ENCODE assay signal across 7 mouse cellular contexts in genomic region chr15:12824197-12824952, GRCm38 (mm10). TPM values are rescaled to one million over a fixed set of nuclear protein-coding genes. Genes with fewer than 3 reads are reported as not detected.
A peak's percentile ranks its signal among the peaks of the same experiment; 100 is the strongest.
DNase-seq lines count a peak whose midpoint lies in the region; ATAC-seq lines count a peak whose summit lies in the region.

Gene 6030458C11Rik (minus strand): TSS chr15:12824649.
Gene Drosha (plus strand): TSS chr15:12824815.

- peak within 1 kb of the TSS; percentile 81 for H3K4me3 ChIP-seq in embryonic facial prominence, embryonic 12.5 days
- peak within 1 kb of the TSS; percentile 78 for H3K4me3 ChIP-seq in limb, embryonic 11.5 days (ENCODE audit: low read depth, low read length)
- peak within 1 kb of the TSS; percentile 90 for H3K4me3 ChIP-seq in midbrain, embryonic 14.5 days (replicated peaks; ENCODE audit: low read depth, low read length)

- peak; percentile 100 for ATAC-seq in embryonic facial prominence, embryonic 12.5 days (ENCODE audit: insufficient number of reproducible peaks, insufficient read depth, low FRiP score, low TSS enrichment)
- peak; percentile 100 for ATAC-seq in limb, embryonic 11.5 days (ENCODE audit: insufficient number of reproducible peaks, low FRiP score, low TSS enrichment, low read depth)
- peak; percentile 100 for ATAC-seq in midbrain, embryonic 14.5 days (ENCODE audit: low FRiP score, low TSS enrichment)

- no peaks in the 10 kb centered on the region for H3K27me3 ChIP-seq in embryonic facial prominence, embryonic 12.5 days
- H3K27me3 ChIP-seq in limb, embryonic 11.5 days (ENCODE audit: control insufficient read depth, insufficient read depth, low read length), result no peaks in the 10 kb centered on the region
- no peaks in the 10 kb centered on the region for H3K27me3 ChIP-seq in midbrain, embryonic 14.5 days (ENCODE audit: control insufficient read depth, insufficient read depth, low read length)

- peaks cover 22% of the 10 kb centered on the region for H3K4me1 ChIP-seq in embryonic facial prominence, embryonic 12.5 days
- peaks cover 11% of the 10 kb centered on the region for H3K4me1 ChIP-seq in limb, embryonic 11.5 days (ENCODE audit: control insufficient read depth, insufficient read depth, low read length)
- peaks cover 21% of the 10 kb centered on the region for H3K4me1 ChIP-seq in midbrain, embryonic 14.5 days (ENCODE audit: control insufficient read depth, insufficient read depth, low read length)

- WGBS in embryonic facial prominence, embryonic 12.5 days, result 1% methylated on average over 67 of the region's 67 CpGs
- under 1% methylated on average over 67 of the region's 67 CpGs for WGBS in limb, embryonic 11.5 days
- under 1% methylated on average over 67 of the region's 67 CpGs for WGBS in midbrain, embryonic 14.5 days

- H3K4me2 ChIP-seq in embryonic facial prominence, embryonic 12.5 days (replicated peaks), result peak within 1 kb of the TSS; percentile 71
- H3K4me2 ChIP-seq in limb, embryonic 11.5 days (ENCODE audit: low read depth, severe bottlenecking), result peak within 1 kb of the TSS; percentile 65
- H3K4me2 ChIP-seq in midbrain, embryonic 14.5 days (ENCODE audit: low read length), result peak within 1 kb of the TSS; percentile 72

- peak; percentile 97 for DNase-seq in adrenal gland, postnatal 25 days
- peak; percentile 100 for DNase-seq in heart, adult 11 months
- peak; percentile 99 for DNase-seq in kidney, adult 18-20 months
- peak; percentile 99 for DNase-seq in limb, embryonic 11.5 days (ENCODE audit: low spot score)
- peak; percentile 98 for DNase-seq in midbrain, embryonic 14.5 days
- peak; percentile 91 to 94 for DNase-seq in spleen, adult 18-20 months

- H3K27ac ChIP-seq in embryonic facial prominence, embryonic 12.5 days, result peak within 1 kb of the TSS; percentile 70
- H3K27ac ChIP-seq in limb, embryonic 11.5 days (replicated peaks; ENCODE audit: low read depth, low read length), result peak within 1 kb of the TSS; percentile 64
- peak within 1 kb of the TSS; percentile 77 for H3K27ac ChIP-seq in midbrain, embryonic 14.5 days (replicated peaks; ENCODE audit: low read depth, low read length)

- H3K9me3 ChIP-seq in embryonic facial prominence, embryonic 12.5 days, result no peaks in the 10 kb centered on the region
- H3K9me3 ChIP-seq in limb, embryonic 11.5 days (ENCODE audit: control insufficient read depth, low read length), result no peaks in the 10 kb centered on the region
- no peaks in the 10 kb centered on the region for H3K9me3 ChIP-seq in midbrain, embryonic 14.5 days (ENCODE audit: control insufficient read depth, low read length)

- peak within 1 kb of the TSS; percentile 82 for H3K9ac ChIP-seq in embryonic facial prominence, embryonic 12.5 days
- peak within 1 kb of the TSS; percentile 83 for H3K9ac ChIP-seq in limb, embryonic 11.5 days (ENCODE audit: low read length)
- H3K9ac ChIP-seq in midbrain, embryonic 14.5 days (replicated peaks; ENCODE audit: low read length), result peak within 1 kb of the TSS; percentile 87

- peaks cover 44% of the 10 kb centered on the region for H3K36me3 ChIP-seq in embryonic facial prominence, embryonic 12.5 days
- H3K36me3 ChIP-seq in limb, embryonic 11.5 days (ENCODE audit: control insufficient read depth, insufficient read depth, low read length), result peaks cover 14% of the 10 kb centered on the region
- peaks cover 48% of the 10 kb centered on the region for H3K36me3 ChIP-seq in midbrain, embryonic 14.5 days (ENCODE audit: control insufficient read depth, insufficient read depth, low read length)

RNA-seq across cellular contexts. Expression of gene 6030458C11Rik, which starts in this region (rescaled TPM):
- 15.3 and 18.5 TPM in 2 replicates for total RNA-seq in adrenal gland, postnatal 25 days (2021)
- polyA plus RNA-seq in embryonic facial prominence, embryonic 12.5 days (2016; fragmentation: Nextera tagmentation; extraction: Ambion mirVana), result 49.6 and 52.4 TPM in 2 replicates
- polyA plus RNA-seq in limb, embryonic 11.5 days (2014; fragmentation: Nextera tagmentation; extraction: Ambion mirVana), result 32.4 and 39.4 TPM in 2 replicates
- polyA plus RNA-seq in midbrain, embryonic 14.5 days (2014; fragmentation: Nextera tagmentation; extraction: Ambion mirVana), result 24.1 and 25.7 TPM in 2 replicates

RNA-seq across cellular contexts. Expression of gene Drosha, which starts in this region (rescaled TPM):
- total RNA-seq in adrenal gland, postnatal 25 days (2021), result 36.4 and 40.3 TPM in 2 replicates
- 58.8 and 60.7 TPM in 2 replicates for polyA plus RNA-seq in embryonic facial prominence, embryonic 12.5 days (2016; fragmentation: Nextera tagmentation; extraction: Ambion mirVana)
- polyA plus RNA-seq in limb, embryonic 11.5 days (2014; fragmentation: Nextera tagmentation; extraction: Ambion mirVana), result 81.4 and 87.4 TPM in 2 replicates
- polyA plus RNA-seq in midbrain, embryonic 14.5 days (2014; fragmentation: Nextera tagmentation; extraction: Ambion mirVana), result 45.7 and 63.2 TPM in 2 replicates

Comparison
In these comparisons a context has a peak if more than half of its experiments do, and no peak if none do; other contexts are left out.
1. Peak in every context shown above with its lines: DNase-seq, ATAC-seq, H3K4me3 ChIP-seq and H3K27ac ChIP-seq.